Mouse (Mus musculus): ENCODE measurements around the gene Chka.

Chka gene

GRCm38 (mm10) chr19:3916727-3917126, 65.2 kb downstream of the Chka start:
- no peak for DNase-seq (ENCODE audit: low spot score in 2 of 2)

DNA sequence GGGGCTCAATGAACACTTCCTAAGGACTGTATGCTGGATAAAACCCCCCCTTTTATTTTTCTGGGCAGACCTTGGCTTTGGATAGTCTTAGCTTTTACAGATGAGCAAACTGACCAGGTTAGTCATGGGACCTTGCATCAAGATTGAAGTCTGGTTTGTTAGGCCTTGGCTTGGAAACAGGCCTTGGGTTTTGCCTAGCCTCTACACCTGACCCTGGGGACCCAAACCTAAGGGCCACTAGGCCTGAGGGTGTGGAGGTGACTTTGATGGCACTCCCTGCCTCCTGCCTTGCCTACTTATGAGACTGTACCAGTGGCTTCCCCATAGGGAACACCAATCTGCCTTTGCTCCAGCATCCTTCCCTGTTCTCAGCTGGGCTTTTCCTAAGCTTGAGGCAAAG, 68.4 kb downstream of the Chka start:
- no peak for DNase-seq (ENCODE audit: low spot score in 2 of 2)

DNA sequence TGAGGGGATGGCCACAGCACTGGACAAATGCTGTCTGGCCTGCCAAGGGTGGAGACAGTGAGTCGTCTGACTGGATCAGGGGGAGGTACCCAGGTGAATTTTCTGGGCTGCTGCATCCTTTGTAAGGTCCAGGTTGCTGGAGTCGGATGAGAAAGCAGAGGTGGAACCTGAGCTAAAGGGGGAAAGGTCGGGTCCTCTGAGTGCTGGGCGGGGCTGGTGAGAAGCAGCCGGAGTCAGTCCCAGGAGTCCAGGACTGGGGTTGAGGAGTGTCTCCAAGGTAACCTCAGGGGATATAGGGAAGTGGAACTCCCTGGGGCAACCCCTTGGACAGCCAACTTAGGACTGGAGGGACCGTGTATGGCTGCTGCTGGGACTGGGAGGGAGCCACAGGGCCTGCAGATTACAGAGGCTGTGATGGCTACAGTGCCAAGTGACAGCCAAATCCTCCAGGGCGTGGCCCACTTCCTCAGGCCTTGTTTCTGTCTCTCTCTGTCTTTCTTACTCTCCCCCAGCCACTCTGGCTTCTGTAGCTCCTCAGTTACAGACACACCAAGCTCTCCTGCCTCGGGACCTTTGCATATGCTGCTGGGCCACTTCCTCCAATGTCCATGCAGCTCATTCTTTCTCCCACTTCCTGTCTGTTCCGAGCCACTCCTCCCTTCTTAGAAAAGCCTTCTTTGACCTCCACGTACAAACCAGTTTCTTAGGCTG, 71.2 kb downstream of the Chka start:
- no peak for DNase-seq (ENCODE audit: low spot score in 2 of 2)

- peak in 1 of 2 experiments; percentile 59 for DNase-seq (ENCODE audit: low spot score in 2 of 2)
These were observed 72.0 kb downstream of the Chka start for GRCm38 (mm10) chr19:3923586-3923985.

GRCm38 (mm10) chr19:3924190-3924589, 72.6 kb downstream of the Chka start:
- DNase-seq (ENCODE audit: low spot score in 2 of 2) = no peak

- DNase-seq (ENCODE audit: low spot score in 2 of 2) = no peak
These were observed 73.3 kb downstream of the Chka start for GRCm38 (mm10) chr19:3924868-3925267.

DNA sequence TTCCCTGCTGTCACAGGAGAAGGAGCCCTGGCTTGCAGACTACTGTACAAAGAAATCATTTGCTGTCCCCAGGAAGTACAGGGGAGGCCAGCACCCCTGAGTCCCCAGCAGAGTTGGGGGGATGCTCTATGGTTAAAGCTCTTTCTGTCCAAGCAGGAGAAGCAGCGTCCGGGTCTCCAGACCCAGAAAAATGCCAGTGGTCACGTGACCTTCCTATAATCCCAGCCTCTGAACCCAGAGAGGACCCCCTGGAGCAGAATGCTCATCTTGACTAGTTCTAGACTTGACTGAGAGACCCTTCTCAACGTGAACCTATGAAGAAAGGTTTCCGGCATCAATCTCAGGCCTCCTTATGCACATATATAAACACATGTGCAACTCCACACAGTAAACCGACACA, 74.3 kb downstream of the Chka start:
- no peak for DNase-seq (ENCODE audit: low spot score in 2 of 2)

DNA sequence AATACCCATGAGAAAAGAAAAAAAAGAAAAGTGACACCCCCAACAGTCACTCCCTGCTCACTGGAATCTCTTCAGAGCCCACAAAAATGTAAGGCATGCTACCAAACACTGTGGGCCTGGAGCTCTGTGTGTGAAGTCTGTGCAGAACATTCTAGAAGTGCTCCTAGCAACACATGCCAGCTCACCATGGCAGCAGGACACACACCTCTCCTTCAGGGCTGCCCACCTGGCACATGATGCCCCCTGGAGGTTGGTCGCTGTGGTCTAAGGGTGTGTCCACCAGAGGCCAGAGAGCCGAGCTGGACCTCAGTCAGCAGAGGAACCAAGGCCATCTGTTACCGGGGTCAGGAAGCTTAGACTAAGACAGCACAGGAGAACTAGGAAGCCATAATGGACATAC, 74.7 kb downstream of the Chka start:
- no peak for DNase-seq (ENCODE audit: low spot score in 2 of 2)

GRCm38 (mm10) chr19:3926685-3927084, 75.1 kb downstream of the Chka start:
- DNase-seq (ENCODE audit: low spot score in 2 of 2) = no peak

DNA sequence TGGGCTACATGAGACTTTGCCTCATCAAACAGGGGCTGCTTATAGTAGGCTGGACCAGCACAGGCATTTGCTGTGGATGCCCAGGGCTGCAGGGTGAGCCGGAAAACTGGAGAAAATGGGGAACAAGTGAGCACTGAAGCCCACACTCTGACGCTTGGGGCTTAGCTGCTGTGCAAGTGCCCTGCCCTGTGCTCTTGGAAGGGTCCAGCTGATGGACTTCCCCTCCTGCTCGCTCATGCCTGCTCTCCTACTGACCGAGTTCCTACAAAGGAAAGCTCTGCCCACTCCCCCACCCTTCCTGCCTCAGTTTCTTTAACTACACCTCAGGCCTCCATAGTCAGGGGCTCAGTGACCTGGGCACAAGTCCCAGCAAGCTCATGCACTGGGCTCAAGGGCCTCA, 76.4 kb downstream of the Chka start:
- no peak for DNase-seq (ENCODE audit: low spot score in 2 of 2)

- DNase-seq (ENCODE audit: low spot score in 2 of 2) = no peak
These were observed 77.2 kb downstream of the Chka start for GRCm38 (mm10) chr19:3928779-3929178.

GRCm38 (mm10) chr19:3929211-3929941, 77.8 kb downstream of the Chka start, which contains the start of gene Aldh3b1:
Gene Aldh3b1, minus strand, starts transcription at chr19:3929808.
- peak; percentile 79 to 82 for DNase-seq (ENCODE audit: low spot score in 2 of 2)

DNA sequence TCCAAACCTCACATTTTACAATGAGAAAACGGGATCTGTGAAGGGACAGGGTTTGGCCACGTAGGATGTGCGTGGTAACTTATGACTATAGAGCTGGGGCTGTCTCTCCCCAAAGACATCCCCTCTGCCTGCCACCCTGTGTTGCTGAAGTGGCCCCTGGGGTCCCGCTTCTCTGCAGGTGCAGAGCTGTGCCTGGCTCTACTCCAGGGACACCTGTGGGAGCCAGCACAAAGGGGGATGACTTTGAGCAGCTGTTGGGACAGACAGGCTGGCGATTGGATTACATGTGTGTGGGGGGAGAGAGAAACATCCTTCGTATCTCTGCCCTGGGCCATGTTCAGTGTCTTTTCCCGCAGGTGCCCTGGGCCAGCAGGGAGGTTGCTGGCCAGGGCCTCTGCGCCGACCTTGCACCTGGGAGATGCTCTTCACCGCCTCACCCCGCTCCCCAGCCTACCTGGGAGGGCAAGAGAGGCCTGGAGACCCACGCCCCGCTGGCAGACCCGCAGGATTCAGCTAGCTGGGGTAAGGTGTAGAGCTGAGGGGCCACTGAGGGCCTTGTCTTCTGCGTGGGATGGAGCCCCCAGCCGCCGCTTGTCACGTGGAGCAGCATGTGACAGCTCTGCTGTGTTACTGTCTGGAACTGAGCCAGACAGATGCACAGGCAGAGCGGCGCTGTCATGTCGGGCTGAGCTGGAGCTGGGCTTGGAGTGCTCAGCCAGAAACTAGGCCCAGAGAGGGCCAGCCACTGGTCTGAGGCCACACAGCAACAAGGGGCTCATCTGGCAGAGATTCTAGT, 78.9 kb downstream of the Chka start:
- no peak for DNase-seq (ENCODE audit: low spot score in 2 of 2)

- DNase-seq (ENCODE audit: low spot score in 2 of 2) = no peak
These were observed 80.1 kb downstream of the Chka start for GRCm38 (mm10) chr19:3931716-3932115.

DNA sequence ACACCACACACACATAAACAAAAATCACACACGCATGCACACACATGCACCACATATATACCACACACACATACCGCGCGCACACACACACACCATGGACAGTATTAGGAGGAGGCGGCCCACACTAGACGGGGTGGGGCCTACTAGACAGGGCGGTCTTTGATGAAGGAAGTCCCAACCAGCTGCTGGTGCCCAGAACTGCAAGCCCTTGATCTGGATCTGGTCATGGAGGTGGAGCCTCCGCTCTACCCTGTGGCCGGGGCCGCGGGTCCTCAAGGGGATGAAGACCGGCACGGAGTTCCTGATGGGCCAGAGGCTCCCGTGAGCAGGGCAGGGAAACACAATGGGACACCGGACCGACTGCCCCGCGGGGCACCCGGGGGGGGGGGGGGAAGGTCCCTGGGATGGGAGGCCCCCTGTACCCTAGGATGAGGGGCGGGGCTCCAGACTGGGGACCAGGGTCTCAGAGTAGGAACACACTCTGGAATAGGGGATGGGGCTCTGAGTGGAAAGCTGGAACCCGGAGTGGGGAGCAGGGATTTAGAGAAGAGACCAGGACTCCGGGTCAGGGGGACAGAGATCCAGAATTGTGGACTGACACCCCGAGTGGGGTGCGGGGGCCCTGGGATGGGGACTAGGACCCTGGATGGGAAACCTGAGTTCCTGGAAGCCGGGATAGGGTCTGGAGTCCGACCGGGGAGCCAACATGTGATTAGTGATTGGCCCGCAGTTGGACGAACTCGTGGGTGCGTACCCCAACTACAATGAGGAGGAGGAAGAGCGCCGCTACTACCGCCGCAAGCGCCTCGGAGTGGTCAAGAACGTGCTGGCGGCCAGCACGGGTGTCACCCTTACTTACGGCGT, 83.7 kb downstream of the Chka start, which contains the start of gene Unc93b1:
TSS of gene Unc93b1 (plus strand) at position 155 of the 864 bp plus-strand sequence.
- DNase-seq (ENCODE audit: low spot score in 2 of 2) = peak in 1 of 2 experiments; percentile 68

GRCm38 (mm10) chr19:3935896-3936850, 84.6 kb downstream of the Chka start:
- DNase-seq (ENCODE audit: low spot score in 2 of 2) = no peak

GRCm38 (mm10) chr19:3942315-3942714, 90.7 kb downstream of the Chka start:
- no peak for DNase-seq (ENCODE audit: low spot score in 2 of 2)

GRCm38 (mm10) chr19:3942986-3943735, 91.6 kb downstream of the Chka start:
- DNase-seq (ENCODE audit: low spot score in 2 of 2) = no peak
